Mouse (Mus musculus) retina, adult 2 months (tissue): ENCODE measurements around the gene 1700017B05Rik.
"Not testable (repeated sequence)": the region's sequence is repeated elsewhere in the genome, so short reads cannot be mapped to it uniquely, and the experiment has no call there.

Experiments
- DNase-seq: peaks from one replicate; pipeline ENCODE4 v3.0.0-alpha.2; 2012; ENCODE audit warnings: low read depth, low spot score

The 1700017B05Rik gene

DNA sequence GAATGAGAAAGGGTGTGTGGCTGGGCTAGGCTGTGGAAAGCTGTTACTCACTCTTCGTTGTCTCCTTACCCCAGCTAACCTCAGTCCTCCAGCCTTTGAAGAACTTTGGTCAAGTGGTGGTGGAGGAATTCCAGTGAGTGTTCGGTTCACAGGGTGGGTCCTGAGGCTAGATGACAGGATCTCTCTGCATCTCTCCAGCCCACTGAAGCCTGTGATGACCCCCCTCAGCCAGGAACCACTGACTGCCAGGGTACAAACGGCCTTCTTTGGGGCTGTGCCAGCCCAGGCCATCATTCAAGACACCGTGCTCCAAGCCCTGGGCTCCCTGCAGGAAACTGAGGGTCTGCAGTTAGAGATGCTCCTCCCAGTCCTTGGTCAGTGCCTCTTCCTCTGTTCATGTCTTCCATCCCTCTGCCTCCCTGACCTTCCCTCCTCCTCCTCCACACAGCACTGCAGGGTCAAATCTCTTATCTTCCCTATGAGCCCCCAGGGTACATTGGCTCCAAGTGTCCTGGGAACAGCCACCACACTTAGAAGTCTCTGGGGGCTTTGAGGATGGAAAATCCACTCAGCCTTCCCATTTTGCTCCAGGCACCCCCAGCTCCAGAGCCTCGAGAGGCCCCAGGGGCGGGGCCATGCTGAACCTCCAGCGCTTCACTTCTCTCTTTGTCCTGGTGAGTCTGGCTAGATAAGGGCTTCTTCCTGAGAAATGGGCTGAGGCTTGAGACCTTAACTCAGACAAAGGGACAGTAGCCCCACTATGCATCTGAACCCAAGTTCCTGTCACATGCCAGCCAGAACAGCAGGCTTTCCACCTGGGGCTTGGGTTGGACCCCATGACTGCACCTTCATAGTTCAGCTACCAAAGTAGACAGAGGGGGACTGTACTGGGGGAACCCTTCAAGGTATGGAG, 14.1 kb downstream of the 1700017B05Rik start:
- no peak for DNase-seq

DNA sequence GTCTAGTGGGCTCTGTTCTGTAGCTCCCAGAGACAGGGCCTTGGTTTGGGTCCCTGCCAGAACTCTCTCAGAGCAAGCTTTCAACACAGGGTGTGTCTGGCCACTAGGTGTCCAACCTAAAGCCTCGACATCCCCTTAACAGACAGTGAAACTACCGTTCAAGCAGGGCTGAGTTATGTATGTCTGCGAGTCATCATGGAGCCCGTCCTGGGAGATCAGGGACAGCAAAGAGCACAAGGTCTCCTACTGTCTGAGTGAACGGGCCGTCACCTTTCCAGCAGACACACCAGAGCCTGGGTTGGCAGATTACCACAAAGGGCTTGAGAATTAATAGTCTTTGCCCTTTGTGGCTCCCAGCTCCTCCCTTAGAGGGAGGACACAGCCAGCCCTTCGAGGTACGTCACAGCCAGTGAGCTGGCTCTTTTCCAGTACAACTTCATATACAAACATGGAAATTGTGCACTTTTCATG, 15.2 kb downstream of the 1700017B05Rik start:
- DNase-seq = no peak

DNA sequence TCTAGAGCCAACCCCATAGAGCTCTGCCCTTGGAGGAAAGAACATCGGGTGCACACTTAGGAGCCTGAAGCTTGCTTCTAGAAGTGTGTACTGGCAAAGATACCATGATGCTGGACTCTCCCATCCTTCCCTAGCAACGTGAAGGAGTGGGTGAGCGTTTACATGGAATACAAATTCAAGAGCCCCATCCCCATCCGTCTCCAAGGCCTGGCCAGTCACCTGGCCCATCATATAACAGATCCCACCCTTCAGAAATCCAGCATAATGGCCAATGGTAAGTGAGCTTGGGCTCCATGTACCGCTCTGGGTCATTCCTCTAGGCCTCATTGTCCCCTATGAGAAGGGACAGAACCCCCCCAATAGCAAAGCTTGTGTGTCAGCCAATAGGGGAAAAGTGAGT, 15.9 kb downstream of the 1700017B05Rik start:
- no peak for DNase-seq

DNA sequence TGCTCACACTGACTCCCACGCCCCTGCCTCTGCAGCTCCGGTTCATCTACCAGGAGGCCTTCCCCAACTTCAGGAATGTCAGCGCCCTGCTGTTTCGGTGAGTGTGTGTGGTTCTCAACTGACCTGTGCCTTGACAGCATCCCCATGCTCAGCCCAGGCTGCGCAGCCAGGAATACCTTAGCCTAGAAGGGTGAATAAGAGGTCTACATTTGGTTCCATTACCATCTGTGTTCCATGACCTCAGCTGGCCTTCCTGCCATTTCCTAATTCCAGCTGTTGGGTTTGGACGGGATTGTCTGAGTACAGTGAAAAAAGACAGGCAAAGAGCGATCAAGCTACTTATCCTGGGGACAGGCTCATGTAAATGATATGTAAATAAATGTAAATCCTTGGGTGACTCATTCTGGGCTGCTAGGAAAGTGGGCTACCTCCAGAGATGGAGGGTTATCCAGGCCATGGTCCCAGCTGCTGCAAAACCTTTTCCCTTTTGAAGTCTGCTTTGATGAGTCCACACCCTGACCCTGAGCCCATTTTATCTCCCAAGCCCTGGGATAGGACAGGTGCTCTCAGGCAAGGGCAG, 18.2 kb downstream of the 1700017B05Rik start:
- no peak for DNase-seq

DNA sequence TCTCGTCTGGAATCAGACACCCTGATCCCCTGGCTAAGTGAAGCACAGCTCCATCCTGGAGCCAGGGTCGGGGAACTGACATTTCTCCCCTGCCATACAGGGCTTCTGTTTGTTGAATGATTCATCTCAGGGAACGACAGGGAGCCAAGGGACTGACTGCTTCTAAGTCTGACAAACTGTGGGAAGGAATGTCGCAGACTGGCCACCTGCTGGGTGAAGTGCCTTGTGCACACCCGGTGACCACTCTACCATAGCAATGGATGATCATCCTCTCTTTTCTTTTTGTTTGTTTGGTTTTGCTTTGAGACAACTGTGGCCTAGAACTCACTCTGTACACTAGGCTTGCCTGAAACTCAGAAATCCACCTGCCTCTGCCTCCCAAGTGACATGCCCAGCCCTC, 19.5 kb downstream of the 1700017B05Rik start:
- no peak for DNase-seq

DNA sequence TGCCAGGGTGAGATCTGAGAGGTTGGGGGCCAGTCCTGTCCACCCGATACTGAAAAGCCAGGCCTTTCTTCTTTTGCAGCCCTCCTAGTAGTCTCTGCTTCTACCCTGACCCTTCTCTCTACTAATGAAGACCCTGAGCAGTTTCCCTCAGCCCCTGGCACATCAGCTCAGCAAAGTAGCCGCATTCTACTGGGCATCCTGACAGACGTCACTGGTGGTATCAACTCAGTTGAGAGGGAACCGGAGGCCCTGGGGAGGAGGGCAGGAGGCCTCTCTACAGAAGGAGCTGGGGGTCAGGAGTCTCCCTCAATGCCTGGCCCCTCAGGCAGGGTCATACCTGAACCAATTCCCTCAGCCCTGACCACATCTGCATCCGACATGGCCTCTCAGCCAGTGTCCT, 21.3 kb downstream of the 1700017B05Rik start:
- no peak for DNase-seq

DNA sequence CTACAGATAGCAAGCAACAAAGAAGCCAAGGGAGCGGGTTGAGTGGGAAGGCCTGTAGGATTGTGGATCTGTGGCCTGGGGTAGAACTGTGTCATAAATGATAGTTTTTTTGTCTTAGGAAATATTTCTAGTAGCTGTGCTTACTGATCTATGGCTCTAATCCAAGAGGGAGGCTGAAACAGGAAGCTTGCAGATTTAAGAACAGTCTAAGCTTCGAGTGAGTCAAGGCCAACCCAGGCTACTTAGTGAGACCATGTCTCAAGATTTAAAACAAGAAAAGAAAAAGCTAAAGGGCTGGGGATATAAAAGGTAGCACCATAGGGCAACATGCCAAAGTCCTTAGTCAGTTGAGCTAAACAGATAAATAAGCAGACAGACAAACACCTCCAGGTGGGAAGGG, 24.2 kb downstream of the 1700017B05Rik start:
- no peak for DNase-seq

DNA sequence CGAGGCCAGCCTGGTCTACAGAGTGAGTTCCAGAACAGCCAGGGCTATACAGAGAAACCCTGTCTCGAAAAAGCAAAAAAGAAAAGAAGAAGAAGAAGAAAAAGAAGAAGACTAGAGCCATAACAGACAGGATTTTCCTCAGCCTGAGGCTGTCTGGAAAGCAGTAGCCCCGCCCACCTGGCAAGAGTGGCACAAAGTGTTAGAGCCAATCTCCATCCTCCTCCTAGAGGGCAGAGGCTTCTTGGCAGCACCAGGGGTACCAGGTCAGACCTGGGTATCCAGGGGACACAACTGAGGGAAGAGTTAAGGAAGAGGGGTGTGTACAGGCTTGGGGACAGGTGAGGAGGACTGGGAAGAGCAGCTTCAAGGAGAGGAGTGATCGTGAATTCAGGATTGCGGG, 24.7 kb downstream of the 1700017B05Rik start:
- no peak for DNase-seq

DNA sequence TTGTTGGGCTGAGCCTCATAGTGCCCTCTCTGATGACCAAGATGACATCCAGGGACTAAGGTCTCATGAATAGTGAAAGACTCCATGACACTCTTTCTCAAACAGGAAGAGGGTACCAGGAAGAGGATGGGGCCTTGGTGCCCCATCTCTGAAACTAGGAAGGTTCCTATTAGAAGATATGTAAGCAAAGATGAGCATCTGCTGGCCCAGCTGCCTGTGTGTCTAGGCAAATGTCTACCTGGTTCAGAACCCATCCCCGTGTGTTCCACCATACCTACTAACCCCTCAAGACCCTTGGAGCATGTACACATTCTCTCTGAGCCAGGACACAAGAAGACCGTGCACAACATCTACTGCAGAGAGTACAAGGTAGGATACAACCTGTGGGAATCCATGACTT, 26.2 kb downstream of the 1700017B05Rik start, which contains the start of gene Trcg1:
Gene Trcg1, plus strand, starts transcription at position 301 of the 400 bp plus-strand sequence.
- DNase-seq = no peak

DNA sequence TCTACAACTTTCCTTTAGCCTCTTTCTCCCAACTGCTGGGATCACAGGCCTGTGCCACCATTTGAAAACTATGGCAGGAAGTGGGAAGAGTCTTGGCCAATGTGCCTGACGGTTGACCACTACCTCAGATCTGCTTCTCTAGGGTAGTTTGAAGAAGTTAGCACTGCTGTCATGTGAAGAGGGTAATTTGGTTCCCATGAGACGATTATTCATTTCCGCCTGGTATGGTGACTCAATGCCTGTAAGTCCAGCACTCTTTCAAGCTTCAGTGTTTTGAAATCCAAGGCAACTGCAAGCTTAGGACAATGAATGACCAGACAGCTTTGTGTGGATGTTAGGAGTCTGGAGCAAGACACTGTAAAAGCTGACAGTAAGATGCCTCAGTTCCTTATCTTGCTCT, 28.6 kb downstream of the 1700017B05Rik start:
- no peak for DNase-seq

DNA sequence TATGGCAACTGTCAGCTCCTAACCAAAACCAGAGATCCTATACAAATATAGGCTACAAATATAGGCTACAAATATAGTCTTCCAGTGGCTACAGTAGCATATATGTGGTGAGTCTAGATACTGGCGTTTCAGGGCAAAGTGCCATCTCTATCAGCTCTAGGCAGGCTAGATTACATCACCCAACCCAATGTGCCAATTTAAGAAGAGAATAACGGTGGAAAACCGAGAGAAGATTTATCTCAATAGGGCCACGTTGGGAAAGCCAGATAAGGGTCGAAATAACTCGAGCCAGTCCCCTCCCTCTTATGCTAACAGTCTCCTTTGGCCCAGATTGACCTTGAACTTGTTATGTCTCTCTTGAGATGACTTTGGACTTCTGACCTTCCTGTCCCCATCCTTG, 29.3 kb downstream of the 1700017B05Rik start:
- DNase-seq = no peak

DNA sequence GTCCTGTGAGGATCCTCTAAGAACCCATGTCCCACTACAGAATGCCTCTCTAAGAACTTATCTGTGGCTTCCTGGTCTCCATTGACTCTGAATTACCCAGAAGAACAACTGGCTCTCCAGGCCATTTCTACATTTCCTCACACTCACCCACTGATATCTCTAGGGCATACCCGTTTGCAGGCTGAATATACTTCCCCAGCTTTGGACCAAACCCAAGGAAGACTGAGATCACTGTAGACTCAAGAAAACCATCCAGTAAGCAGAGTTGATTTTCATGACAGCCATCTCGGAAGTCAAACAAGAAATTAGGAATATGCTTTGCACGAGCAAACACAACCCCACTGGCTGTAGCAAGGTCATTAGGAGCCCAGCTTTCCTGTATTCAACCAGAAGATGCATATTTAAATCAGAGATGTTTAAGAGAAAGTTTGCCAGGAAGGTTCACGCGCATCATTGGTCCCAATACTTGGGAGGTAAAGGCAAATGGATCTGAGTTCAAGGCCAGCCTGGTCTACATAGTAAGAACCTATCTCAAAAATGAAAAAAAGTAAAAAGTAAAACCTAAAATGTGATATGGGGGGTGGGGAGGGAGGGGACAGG, 30.0 kb downstream of the 1700017B05Rik start:
- no peak for DNase-seq

DNA sequence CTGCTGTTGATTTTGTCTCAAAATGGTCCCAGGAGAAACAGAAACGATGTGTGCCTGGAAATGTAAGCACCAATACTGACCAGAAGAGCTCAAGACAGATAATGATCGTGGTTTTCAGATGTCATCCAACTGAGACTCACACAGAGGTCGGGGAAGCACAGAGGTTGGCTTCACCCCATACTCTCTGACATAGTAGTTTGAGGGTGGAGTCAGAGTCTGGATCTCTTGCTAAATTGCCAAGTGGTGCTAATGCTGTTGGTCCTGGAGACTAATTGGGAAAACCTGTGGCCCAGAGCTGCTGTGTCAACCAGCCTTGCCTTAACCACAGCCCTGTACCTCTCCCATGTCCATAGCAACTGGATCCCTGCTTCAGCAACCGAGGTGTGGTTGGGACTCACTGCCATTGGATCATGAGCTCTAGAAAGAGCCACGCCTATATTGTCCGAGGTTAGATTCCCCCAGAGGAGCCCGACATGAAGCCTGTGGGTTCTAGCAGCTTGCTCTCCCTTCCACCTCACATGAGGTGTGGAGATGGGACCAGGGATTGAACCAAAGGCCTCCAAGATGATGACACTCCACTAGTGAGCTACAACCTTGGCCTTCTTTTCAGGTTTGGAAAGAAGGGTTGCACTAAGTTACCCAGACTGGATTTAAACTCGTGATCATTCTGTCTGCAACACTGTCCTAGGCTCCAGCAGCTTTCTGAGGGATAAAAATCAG, 30.7 kb downstream of the 1700017B05Rik start:
- no peak for DNase-seq

DNA sequence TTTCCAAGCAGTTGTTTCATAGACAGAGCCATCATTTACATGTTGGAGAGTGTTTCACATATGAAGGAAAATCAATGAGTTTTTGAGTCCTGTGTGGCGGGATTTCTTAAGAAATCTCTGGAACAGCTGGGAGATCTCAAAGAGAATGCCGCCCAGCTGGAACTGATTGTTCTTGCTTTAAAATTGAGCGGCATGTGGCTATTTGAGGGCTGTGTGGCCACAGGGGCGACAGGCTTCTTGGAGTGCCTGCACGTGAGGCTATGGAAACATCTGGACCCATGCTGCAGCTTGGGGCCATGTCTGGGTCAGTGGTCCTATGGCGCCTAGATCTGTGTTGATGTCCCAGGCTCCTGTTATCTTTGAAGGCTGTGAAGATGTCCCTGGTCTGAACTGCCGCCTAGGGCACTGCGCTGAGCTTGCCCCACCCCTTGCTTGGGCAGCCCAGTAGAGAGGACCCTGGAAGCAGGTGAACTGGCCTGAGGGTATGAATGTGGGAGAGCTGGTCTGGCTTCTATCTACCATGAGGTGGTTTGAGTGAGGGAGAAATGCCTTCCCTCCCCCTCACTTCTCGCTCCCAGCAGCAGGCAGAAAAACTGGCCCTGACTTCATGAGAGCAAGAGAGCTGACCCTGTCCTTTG, 32.1 kb downstream of the 1700017B05Rik start:
- DNase-seq = no peak

DNA sequence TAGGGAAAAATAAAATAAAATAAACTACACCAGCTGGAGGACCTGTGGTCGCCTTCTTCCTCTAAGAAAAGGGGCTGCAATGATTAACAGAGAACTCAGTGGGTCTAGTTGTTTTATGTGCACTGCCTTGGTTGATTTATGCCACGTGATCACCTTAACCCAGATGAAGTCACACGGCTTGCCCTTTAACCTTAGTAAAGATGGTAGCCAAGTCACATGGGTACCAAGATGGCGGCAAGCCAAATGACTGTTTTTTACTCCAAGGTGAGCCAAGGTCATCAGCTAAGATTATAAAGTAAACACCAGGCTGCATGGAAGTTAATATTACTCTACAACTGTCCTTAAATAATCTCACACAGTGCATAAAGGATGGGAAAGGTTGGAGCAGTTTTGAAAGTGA, 32.7 kb downstream of the 1700017B05Rik start:
- DNase-seq = no peak

DNA sequence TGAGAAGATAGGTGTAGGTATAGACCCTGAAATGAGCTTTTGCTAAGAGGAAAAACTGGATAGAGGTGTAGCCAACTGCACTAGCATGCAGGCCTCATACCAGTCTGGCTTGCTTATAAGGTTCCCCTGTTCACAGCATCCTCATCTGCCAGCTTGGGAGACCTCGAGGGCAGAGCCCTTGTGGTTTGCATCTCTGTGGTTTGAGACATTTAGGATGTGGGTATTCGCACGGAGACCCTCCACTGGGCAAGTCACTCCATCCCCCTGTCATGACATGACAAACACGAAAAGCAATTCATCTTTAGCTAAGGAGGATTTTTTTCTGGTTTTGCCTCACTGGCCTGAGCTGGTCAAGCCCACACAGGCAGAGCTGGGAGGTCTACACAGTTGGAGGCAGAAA, 34.2 kb downstream of the 1700017B05Rik start:
- no peak for DNase-seq

DNA sequence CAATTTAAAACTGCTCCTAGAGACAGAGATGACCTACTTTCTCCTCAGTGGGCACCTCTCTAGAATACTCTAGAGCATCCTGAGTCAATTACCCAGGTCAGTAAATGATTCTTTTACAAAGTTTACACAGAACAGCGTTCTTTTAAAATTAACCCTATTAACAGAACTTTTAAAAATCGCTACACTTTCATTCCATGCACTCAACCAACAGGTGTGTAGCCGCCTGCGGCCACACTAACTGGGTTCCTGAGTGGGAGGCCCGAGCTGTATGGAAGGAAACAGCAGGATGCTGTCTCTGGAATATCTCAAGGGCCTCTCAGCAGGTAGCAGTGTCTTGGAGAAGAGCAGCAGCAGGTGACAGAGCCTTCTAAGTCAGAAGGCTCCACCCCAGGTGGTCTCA, 35.2 kb downstream of the 1700017B05Rik start:
- no peak for DNase-seq

DNA sequence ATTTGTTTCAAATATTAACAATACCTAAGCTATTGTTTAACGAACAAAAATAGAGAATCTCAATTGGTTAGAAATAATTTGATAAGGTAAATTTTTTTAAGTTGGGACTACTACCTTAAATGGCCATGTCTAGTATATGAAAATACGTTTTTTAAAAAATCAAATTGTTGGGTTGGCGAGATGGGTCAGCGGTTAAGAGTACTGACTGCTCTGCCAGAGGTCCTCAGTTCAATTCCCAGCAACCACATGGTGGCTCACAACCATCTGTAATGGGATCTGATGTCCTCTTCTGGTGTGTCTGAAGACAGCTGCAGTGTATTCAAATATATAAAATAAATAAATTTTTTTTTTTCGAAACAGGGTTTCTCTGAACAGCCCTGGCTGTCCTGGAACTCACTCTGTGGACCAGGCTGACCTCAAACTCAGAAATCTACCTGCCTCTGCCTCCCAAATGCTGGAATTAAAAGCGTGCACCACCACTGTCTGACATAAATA, 35.7 kb downstream of the 1700017B05Rik start:
- not testable (repeated sequence) for DNase-seq

DNA sequence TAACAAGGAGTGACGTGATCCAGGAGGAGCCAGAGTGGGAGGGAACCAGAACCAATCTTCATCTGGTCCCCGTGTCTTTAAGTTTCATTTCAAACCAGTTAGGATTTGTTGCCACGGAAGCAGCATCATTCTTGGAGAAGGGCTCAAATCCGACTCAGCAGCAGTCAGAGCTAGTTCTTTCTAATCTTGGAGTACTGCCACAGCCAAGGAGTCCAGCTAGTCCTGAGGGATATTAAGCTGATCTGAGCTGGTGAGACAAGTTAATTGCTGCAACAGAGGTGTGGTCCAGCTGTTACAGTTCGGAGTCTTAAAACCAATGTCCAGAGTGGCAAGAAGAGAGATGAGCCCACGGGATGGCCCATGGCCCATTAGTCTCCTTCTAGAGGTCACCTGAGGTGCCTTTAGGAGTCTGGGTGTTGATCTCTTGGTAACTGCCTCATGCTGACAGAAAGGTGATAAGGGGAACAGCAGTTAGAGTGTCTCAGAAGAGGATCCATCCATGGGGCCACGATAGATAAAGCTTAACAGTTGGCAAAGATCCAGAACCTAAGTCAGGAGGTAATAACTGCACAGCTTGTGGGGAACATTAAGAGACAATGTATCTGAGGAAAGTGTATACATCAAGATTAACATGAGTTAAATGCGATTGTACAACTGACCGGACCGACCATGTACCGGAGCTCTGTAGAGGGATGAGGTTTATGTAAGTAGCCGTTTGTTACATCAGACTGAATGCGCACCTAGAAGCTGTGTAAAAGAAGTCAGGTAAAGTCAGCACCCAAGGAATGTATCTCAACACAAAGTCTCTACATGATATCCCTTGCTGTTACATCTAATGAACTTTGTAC, 36.4 kb downstream of the 1700017B05Rik start:
- DNase-seq = no peak

DNA sequence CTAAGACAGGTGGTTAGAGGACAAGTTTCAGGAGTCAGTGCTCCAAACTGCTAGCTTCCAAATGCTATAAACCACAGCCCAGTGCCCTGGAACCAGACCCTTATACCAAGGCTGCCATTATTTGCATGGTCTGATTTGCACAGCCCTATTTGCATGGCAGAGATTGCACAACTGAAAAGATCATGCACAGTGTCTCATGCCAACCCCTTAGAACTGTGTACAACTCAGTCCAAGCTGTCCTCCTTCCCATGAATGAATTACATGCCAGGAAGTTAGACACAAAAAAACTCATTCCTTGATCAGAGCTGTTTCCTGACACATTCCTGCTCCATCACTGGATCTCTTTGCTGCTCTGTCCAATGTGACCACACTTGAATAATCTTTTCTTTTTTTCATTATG, 39.1 kb downstream of the 1700017B05Rik start:
- DNase-seq = no peak
